Mouse (Mus musculus) spleen, adult 10 weeks (tissue): ENCODE results near the gene Ift43. TPM values are rescaled to one million over a fixed set of nuclear protein-coding genes. Genes with fewer than 3 reads are reported as not detected.

Source experiments
- polyA plus RNA-seq: library from polyadenylated mRNA; stranded (reverse); fragments of 350-450 nt; fragmentation: Illumina TruSeq; extraction: RNeasy Lipid Tissue Mini Kit (QIAGEN cat#74804); gene quantifications from one replicate; pipeline ENCODE4 v1.2.3, GENCODE M21; 2015; ENCODE audit warnings: low replicate concordance; ENCODE audit not compliant: insufficient read depth

The Ift43 gene
- polyA plus RNA-seq: 9.2 TPM

DNA sequence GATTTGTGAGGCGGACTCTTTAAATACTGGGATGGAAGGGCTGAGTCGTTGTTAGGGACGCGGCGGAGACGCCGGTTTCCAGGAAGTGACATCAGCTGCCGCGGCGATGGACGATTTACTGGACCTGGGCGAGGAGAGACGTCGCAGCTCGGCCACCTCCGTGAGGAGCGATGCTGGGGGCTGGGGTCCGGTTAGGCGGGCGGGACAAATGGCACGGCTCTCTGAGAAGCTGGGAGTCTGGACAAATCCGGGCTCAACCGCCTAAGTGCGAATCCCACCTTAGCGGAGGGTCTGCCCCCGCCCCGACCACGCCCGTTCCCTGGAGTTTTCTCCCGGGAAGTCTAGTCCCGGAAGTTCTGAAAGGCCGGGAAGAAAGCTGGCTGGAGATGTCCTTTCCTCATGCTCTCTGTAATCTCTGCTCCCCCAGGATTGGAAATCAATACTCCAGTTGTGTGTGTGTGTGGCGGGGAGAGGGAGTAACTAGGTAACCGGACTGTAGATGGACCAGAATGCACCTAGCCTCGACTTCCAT lies at the start of gene Ift43:
TSS of gene Ift43 (plus strand) at position 61 of the 532 bp plus-strand sequence.

DNA sequence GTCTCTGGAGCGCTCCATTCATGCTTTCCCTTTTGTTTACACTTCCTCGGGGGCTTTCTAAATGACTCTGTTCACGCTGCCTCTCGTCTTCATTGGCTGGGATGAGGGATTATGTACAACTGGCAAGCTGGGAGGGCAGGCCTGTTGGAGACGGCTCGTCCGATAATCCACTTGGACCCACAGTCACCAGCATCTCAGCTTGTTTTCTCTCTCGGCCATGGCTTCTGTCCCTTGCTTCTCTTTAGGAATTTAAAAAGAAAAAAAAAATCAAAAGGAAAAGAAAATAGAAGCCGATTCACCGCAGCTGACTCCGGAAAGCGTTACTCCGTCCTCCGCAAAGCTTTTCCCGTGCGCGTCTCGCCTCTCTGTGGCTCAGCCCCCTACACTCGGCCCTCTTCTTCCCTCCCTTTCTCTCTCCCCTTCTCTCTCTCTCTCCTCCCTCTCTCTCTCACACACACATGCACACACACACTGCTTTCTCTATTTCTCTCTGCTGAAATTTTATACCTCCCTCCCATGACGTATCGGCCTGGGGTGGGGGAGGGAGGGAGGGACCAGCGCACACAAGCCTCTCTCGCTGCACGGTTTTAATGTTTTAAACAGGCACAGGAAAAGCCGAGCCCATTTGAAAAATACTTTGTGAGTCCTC lies 3.7 kb upstream of the Ift43 start, which contains the start of gene Tgfb3:
TSS of gene Tgfb3 (minus strand) at position 489 of the 649 bp plus-strand sequence.

Other genes with a start within 250 kb of the Ift43 start
- gene Tgfb3, start 3.5 kb upstream of the Ift43 start, polyA plus RNA-seq: 2.7 TPM
- gene Gpatch2l, start 159.3 kb downstream of the Ift43 start, polyA plus RNA-seq: 26.8 TPM